Mouse (Mus musculus) cerebellum, adult 2 months (tissue): ENCODE results near the gene Foxe3.

ENCODE experiments used
- CTCF ChIP-seq: fragments of 200-500 bp; IDR thresholded peaks from 2 replicates; pipeline ENCODE4 v1.5.1; 2011; ENCODE audit warnings: low read depth, mild to moderate bottlenecking, control low read depth, low read length, moderate library complexity, borderline replicate concordance; ENCODE audit not compliant: insufficient read depth
- POLR2A ChIP-seq: fragments of 200-500 bp; IDR thresholded peaks from 2 replicates; pipeline ENCODE4 v1.6.1; 2011; ENCODE audit warnings: low read length, control low read depth, borderline replicate concordance; ENCODE audit not compliant: insufficient read depth

- no peak for TF ChIP-seq CTCF
- TF ChIP-seq POLR2A: no peak
Measured at GRCm38 (mm10) chr4:114929155-114929554, 3.3 kb upstream of the Foxe3 start.
